26 mouse cellular contexts compared by ENCODE assay signal in genomic region chr5:103977297-103977696, GRCm38 (mm10). TPM values are rescaled to one million over a fixed set of nuclear protein-coding genes. Genes with fewer than 3 reads are reported as not detected.
DNase-seq lines count a peak whose midpoint lies in the region; ATAC-seq and TF ChIP-seq lines count a peak whose summit lies in the region.
"Had no signal": no experiment of that assay in that cellular context is flagged by ENCODE, and none has a peak within 500 bp of the region (broad histone marks: within the 10 kb centered on the region; RNA-seq: fewer than 3 reads in every experiment).

Hsd17b13 (minus strand) TSS chr5:103977410.

- peak; percentile 46; the same call in 1 of the 2 replicates for TF ChIP-seq POLR2A in liver, adult 2 months (IDR thresholded peaks at IDR 0.05; ENCODE audit: extremely low read depth, insufficient read depth, low read length)
- TF ChIP-seq POLR2A in small intestine, adult 2 months (IDR thresholded peaks at IDR 0.05; ENCODE audit: low read depth, low read length), result no peak; the same call in 1 of the 2 replicates

- H3K4me2 ChIP-seq in intestine, postnatal 0 days (replicated peaks; ENCODE audit: low read depth), result peak within 1 kb of the TSS; percentile 48
- H3K4me2 ChIP-seq: heart, embryonic 13.5 days; kidney, embryonic 15.5 days; neural tube, embryonic 12.5 days had no signal

- no peaks in the 10 kb centered on the region for H3K9me3 ChIP-seq in intestine, postnatal 0 days (ENCODE audit: control insufficient read depth)
- H3K9me3 ChIP-seq: heart, embryonic 13.5 days; kidney, embryonic 15.5 days; neural tube, embryonic 12.5 days had no signal

- peak within 1 kb of the TSS; percentile 57 for H3K4me3 ChIP-seq in liver, adult 2 months (ENCODE audit: insufficient read depth, low read depth, low read length)
- peak within 1 kb of the TSS; percentile 25 for H3K4me3 ChIP-seq in intestine, postnatal 0 days (ENCODE audit: low read depth, low read length)
- H3K4me3 ChIP-seq in small intestine, adult 2 months (ENCODE audit: low read depth, low read length), result peak within 1 kb of the TSS; percentile 34; the same call in 1 of the 2 replicates
- H3K4me3 ChIP-seq: heart, embryonic 13.5 days; kidney, embryonic 15.5 days; layer of hippocampus, adult 2 months; neural tube, embryonic 12.5 days had no signal

- peak within 1 kb of the TSS; percentile 78 for H3K9ac ChIP-seq in liver, adult 2 months (ENCODE audit: low read depth, low read length)
- no peak within 1 kb of the TSS; the same call in 1 of the 2 replicates for H3K9ac ChIP-seq in intestine, postnatal 0 days (ENCODE audit: low read depth, low read length)
- H3K9ac ChIP-seq: heart, embryonic 13.5 days; kidney, embryonic 15.5 days; neural tube, embryonic 12.5 days had no signal

- 17% methylated on average over 4 of the region's 4 CpGs for WGBS in liver, adult 2 months
- WGBS in intestine, postnatal 0 days, result 49% methylated on average over 4 of the region's 4 CpGs
- WGBS in small intestine, adult 2 months, result 26% methylated on average over 4 of the region's 4 CpGs

- peak; percentile 91 for ATAC-seq in intestine, postnatal 0 days
- ATAC-seq: CD4-positive, CD25-positive, alpha-beta regulatory T cell, adult 4 months; forebrain, embryonic 14.5 days; hindbrain, postnatal 0 days had no signal

- H3K79me2 ChIP-seq in liver, adult 2 months (ENCODE audit: control insufficient read depth, insufficient read depth, low read length), result no peaks in the 10 kb centered on the region

- no peak for DNase-seq in adrenal gland, postnatal 14 days
- DNase-seq in adrenal gland, adult (ENCODE audit: inconsistent age in 2 of 2, low spot score in 1 of 2), result no peak
- DNase-seq in liver, adult 2 months (ENCODE audit: extremely low read depth, low read depth, low spot score), result peak; percentile 100
- DNase-seq in liver, result no peak
- no peak for DNase-seq in frontal cortex, postnatal 25 days (ENCODE audit: low spot score in 2 of 2)
- no peak for DNase-seq in cerebellum, adult 9-11 months
- DNase-seq: cerebellum, adult 18-20 months; heart, postnatal 14 days; lung, postnatal 4 days; midbrain, embryonic 14.5 days; right cerebral cortex, postnatal 25 days; thymus, adult 18-20 months; thymus, postnatal 36 days had no signal

- no peaks in the 10 kb centered on the region for H3K36me3 ChIP-seq in liver, adult 2 months (ENCODE audit: control insufficient read depth, insufficient read depth, low read length)
- H3K36me3 ChIP-seq in intestine, postnatal 0 days (ENCODE audit: control insufficient read depth, insufficient read depth), result no peaks in the 10 kb centered on the region
- no peaks in the 10 kb centered on the region for H3K36me3 ChIP-seq in small intestine, adult 2 months (ENCODE audit: control insufficient read depth, insufficient read depth, low read length)
- H3K36me3 ChIP-seq: heart, embryonic 13.5 days; kidney, embryonic 15.5 days; neural tube, embryonic 12.5 days had no signal

- H3K27ac ChIP-seq in liver, adult 2 months (replicated peaks; ENCODE audit: insufficient read depth, low read depth, low read length), result peak within 1 kb of the TSS; percentile 91
- no peak within 1 kb of the TSS; the same call in 1 of the 2 replicates for H3K27ac ChIP-seq in intestine, postnatal 0 days (ENCODE audit: low read depth, low read length)
- H3K27ac ChIP-seq in small intestine, adult 2 months (ENCODE audit: insufficient read depth, low read depth, low read length), result peak within 1 kb of the TSS; percentile 25; the same call in 1 of the 2 replicates
- H3K27ac ChIP-seq: heart, embryonic 13.5 days; hindbrain, postnatal 0 days; kidney, embryonic 15.5 days; layer of hippocampus, adult 2 months; neural tube, embryonic 12.5 days had no signal

- no peaks in the 10 kb centered on the region for H3K27me3 ChIP-seq in liver, adult 2 months (ENCODE audit: control insufficient read depth, insufficient read depth, low read length)
- no peaks in the 10 kb centered on the region for H3K27me3 ChIP-seq in intestine, postnatal 0 days (replicated peaks; ENCODE audit: control insufficient read depth, insufficient read depth, low read length)
- H3K27me3 ChIP-seq in small intestine, adult 2 months (ENCODE audit: control insufficient read depth, insufficient read depth, low read length), result no peaks in the 10 kb centered on the region
- H3K27me3 ChIP-seq: heart, embryonic 13.5 days; kidney, embryonic 15.5 days; neural tube, embryonic 12.5 days had no signal

- peaks cover 18% of the 10 kb centered on the region for H3K4me1 ChIP-seq in liver, adult 2 months (ENCODE audit: control insufficient read depth, insufficient read depth, low read length)
- H3K4me1 ChIP-seq in intestine, postnatal 0 days (replicated peaks; ENCODE audit: control insufficient read depth, insufficient read depth, low read length), result peaks cover 13% of the 10 kb centered on the region
- peaks cover 10% of the 10 kb centered on the region; the same call in 1 of the 2 replicates for H3K4me1 ChIP-seq in small intestine, adult 2 months (ENCODE audit: control insufficient read depth, insufficient read depth, insufficient read length, low read length)
- H3K4me1 ChIP-seq: heart, embryonic 13.5 days; neural tube, embryonic 12.5 days had no signal

- no peak for TF ChIP-seq CTCF in liver, adult 2 months (IDR thresholded peaks at IDR 0.05; ENCODE audit: low read depth, low read length)
- TF ChIP-seq CTCF in intestine, postnatal 0 days (IDR thresholded peaks at IDR 0.05; ENCODE audit: low read depth), result no peak
- TF ChIP-seq CTCF in small intestine, adult 2 months (IDR thresholded peaks at IDR 0.05; ENCODE audit: extremely low read depth, insufficient read length, insufficient replicate concordance, low read depth, low read length), result no peak

RNA-seq across cellular contexts. Expression of gene Hsd17b13, which starts in this region (rescaled TPM):
- 3.9 and 81.6 TPM in 2 replicates for total RNA-seq in adrenal gland, postnatal 14 days (2021)
- 252 and 339 TPM in 2 replicates for total RNA-seq in liver, adult 2 months (2014; rRNA removed)
- 179 and 226 TPM in 2 replicates for polyA plus RNA-seq in liver, adult 2 months (2012; rRNA removed)
- 76.5 and 78.0 TPM in 2 replicates for polyA plus RNA-seq in intestine, postnatal 0 days (2015; fragmentation: Nextera tagmentation; extraction: Ambion mirVana)
- 5.7 and 6.0 TPM in 2 replicates for polyA plus RNA-seq in small intestine, adult 2 months (2012; rRNA removed)
- total RNA-seq: gastrocnemius, adult 8-10 months; heart, postnatal 14 days; hindbrain, postnatal 0 days; layer of hippocampus, adult 2 months; layer of hippocampus, postnatal 25 days; megakaryocyte-erythroid progenitor cell, adult 5-6 weeks had no signal
- polyA plus RNA-seq: CD4-positive, CD25-positive, alpha-beta regulatory T cell, adult 4 months; forebrain, embryonic 14.5 days; hindbrain, embryonic 11.5 days; hindbrain, postnatal 0 days; midbrain, embryonic 14.5 days; neural tube, embryonic 12.5 days had no signal

Comparison
In these comparisons a context has a peak if more than half of its experiments do, and no peak if none do; other contexts are left out.
1. RNA of gene Hsd17b13 (polyA plus RNA-seq): 179 to 226 TPM in liver, adult 2 months and 76.5 to 78.0 TPM in intestine, postnatal 0 days; 5.7 to 6.0 TPM in small intestine, adult 2 months; every median in the first group is over 10 times any median in the second.
2. Peak in every context shown above with its lines, with median percentiles within 50 percentile points of each other: H3K4me3 ChIP-seq.